Mouse (Mus musculus): ENCODE data around the gene Pum1.

Pum1 gene

GRCm38 (mm10) chr4:130787530-130787929, 124.4 kb downstream of the Pum1 start:
- ChIA-PET POLR2A (no interaction called here), CTCF (interaction anchor here in 3 of 4 experiments (0.6 to 3.5 kb wide), 5 partner anchors 91 to 134 kb away, joined by 3 to 22 read pairs (median 10); no protein-coding TSS in a partner anchor)

DNA sequence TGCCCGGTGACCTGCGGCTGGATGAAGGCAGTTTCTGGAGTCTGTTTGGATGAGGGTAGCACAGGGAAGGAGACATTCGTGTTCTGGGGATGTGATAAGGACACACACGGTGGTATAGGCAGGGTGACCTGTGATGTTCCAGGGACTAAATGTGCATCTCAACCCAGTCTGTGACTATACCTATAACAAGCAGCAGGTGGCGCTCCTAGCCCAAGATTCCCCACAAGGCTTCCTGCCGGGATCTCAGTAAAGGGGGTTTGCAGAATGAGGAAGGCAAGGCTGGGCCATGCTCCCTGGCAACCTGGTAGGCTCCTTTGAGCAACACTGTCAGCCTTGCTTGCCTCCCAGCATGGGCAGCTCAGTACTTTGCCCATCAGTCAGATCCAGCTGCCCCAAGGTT, 127.1 kb downstream of the Pum1 start:
- POLR2A ChIA-PET, result interaction anchor here (0.6 to 2.7 kb wide), 22 partner anchors 9 to 461 kb away, joined by 3 to 15 read pairs (median 4); no protein-coding TSS in a partner anchor
- CTCF ChIA-PET, result interaction anchor here (0.6 to 4.6 kb wide), 22 partner anchors 9 to 904 kb away, joined by 3 to 55 read pairs (median 4); no protein-coding TSS in a partner anchor

DNA sequence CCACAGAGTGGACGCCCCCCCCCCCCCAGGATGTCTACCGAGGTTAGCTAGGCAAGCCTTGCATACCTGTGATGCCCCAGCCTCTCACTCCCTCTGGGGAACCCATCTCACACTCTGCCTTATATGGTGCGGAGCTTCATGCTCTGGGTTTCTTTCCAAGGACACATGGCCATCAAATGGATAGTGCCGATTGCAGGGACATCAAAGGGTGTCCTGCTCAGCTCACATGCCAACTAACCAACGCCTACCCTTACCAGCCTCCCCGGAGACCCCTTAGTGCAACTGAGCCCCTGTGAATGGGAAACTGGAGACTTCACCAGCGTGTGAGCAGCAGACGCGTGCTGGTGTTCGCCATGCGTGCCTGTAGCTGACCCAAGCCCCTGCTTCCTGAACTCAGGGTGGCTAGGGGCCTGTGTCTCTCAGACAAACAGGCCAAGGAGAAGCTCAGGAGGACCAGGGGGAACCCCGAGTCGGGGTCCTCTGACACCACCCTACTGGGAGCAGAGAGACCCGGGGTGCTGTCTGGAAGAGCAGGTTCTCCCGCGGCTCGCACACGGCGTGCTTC, 128.8 kb downstream of the Pum1 start:
- POLR2A ChIA-PET, result interaction anchor here (0.6 to 2.7 kb wide), 29 partner anchors 8 to 271 kb away, joined by 3 to 15 read pairs (median 4); no protein-coding TSS in a partner anchor
- CTCF ChIA-PET, result interaction anchor here (0.6 to 4.6 kb wide), 29 partner anchors 7 to 742 kb away, joined by 3 to 55 read pairs (median 6); no protein-coding TSS in a partner anchor

- ChIA-PET POLR2A (interaction anchor here in 3 of 4 experiments (0.5 to 2.7 kb wide), 19 partner anchors 9 to 1053 kb away, joined by 3 to 15 read pairs (median 4); no protein-coding TSS in a partner anchor), CTCF (interaction anchor here (0.6 to 4.6 kb wide), 14 partner anchors 19 to 105 kb away, joined by 3 to 55 read pairs (median 8); no protein-coding TSS in a partner anchor)
These were observed 129.5 kb downstream of the Pum1 start, which contains the start of gene Sdc3 for GRCm38 (mm10) chr4:130792376-130793179. Sdc3 (plus strand) TSS chr4:130792537.

DNA sequence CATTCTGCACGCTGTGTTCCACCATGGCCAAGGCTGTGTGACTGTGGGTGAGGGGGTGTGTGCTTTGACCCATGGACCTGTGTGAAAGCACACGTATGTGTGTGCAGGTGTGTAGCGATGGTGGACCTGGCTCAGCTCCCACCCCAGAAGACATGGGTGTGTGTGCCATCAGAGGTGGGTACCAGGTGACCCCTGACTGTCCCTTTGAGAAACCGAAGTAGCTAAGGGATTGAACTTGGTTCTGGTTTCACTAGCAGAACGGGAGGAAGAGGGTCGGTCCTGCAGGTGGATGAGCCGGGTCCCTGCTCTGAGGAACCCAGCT, 130.0 kb downstream of the Pum1 start:
- CTCF ChIA-PET, result interaction anchor here in 2 of 4 experiments (0.8 to 4.6 kb wide), 4 partner anchors 68 to 99 kb away, joined by 3 to 44 read pairs (median 4); no protein-coding TSS in a partner anchor

DNA sequence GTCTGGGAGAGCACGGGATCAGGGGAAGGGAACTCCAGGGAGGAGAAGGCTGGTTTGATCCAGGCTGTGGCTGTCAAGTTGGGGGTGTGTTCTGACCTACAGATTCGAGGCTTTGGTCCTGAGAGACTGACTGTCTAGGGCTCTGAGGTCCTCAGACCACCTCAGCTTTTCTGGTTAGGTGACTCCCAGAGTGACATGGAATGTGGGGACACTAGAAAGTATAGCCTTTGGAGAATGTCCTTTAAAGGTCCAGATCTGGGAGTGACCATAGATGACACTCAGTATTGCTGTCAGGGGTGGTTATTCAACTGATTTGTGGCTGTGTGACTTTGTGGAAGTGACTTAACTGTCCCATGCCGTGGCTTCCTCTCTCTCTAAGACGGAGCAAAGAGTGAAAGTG, 131.7 kb downstream of the Pum1 start:
- ChIA-PET CTCF (interaction anchor here in 1 of 4 experiments (0.7 to 1.9 kb wide), 3 partner anchors 65 to 83 kb away, joined by 3 to 6 read pairs (median 3); no protein-coding TSS in a partner anchor), POLR2A (interaction anchor here in 2 of 4 experiments (1.0 to 1.5 kb wide), 5 partner anchors 10 to 143 kb away, joined by 3 to 5 read pairs (median 4); no protein-coding TSS in a partner anchor)

More for the DNA sequence above, 130.0 kb downstream of the Pum1 start:
- POLR2A ChIA-PET, result interaction anchor here in 2 of 4 experiments (0.7 to 1.4 kb wide), 5 partner anchors 10 to 89 kb away, joined by 3 to 5 read pairs (median 4); no protein-coding TSS in a partner anchor

- POLR2A ChIA-PET, result interaction anchor here in 3 of 4 experiments (0.5 to 1.2 kb wide), 5 partner anchors 20 to 532 kb away, joined by 3 to 4 read pairs (median 3); no protein-coding TSS in a partner anchor
- CTCF ChIA-PET, result interaction anchor here in 2 of 4 experiments (0.6 to 1.3 kb wide), 4 partner anchors 11 to 151 kb away, joined by 3 to 4 read pairs (median 3); no protein-coding TSS in a partner anchor
These were observed 132.8 kb downstream of the Pum1 start for GRCm38 (mm10) chr4:130795970-130796369.

GRCm38 (mm10) chr4:130797201-130798051, 134.3 kb downstream of the Pum1 start:
- POLR2A ChIA-PET, result interaction anchor here in 2 of 4 experiments (0.6 to 1.2 kb wide), 5 partner anchors 9 to 664 kb away, joined by 3 to 4 read pairs (median 3); no protein-coding TSS in a partner anchor
- CTCF ChIA-PET, result interaction anchor here in 3 of 4 experiments (0.6 to 1.5 kb wide), 5 partner anchors 61 to 719 kb away, joined by 3 to 7 read pairs (median 3); no protein-coding TSS in a partner anchor

DNA sequence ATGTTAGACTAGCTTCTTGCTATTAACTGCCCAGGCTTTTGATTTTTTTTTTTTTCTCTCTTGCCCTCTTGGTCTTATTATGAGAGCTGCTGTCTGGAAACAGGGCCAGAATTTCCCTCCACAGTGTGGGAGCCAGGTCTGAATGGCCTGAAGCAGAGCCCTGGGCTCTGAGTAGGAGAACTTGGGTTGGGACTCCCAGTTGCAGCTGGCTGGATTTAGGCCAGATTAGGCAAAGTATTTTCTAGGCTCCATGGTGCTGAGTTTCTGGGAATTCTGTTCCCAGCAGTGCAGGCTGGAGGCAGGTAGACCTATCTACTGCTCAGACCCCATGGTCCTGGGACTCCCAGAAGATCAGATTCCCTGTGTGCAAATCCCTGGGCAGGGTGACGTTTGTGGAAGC, 135.3 kb downstream of the Pum1 start:
- CTCF ChIA-PET, result interaction anchor here in 2 of 4 experiments (0.6 to 1.5 kb wide), 5 partner anchors 10 to 94 kb away, joined by 3 to 4 read pairs (median 3); no protein-coding TSS in a partner anchor

GRCm38 (mm10) chr4:130799118-130799517, 136.0 kb downstream of the Pum1 start:
- CTCF ChIA-PET, result interaction anchor here in 2 of 4 experiments (0.6 to 1.5 kb wide), 4 partner anchors 8 to 93 kb away, joined by 3 to 4 read pairs (median 3); no protein-coding TSS in a partner anchor
- POLR2A ChIA-PET, result interaction anchor here in 2 of 4 experiments (0.6 to 1.0 kb wide), 2 partner anchors 9 to 25 kb away, joined by 3 read pairs; no protein-coding TSS in a partner anchor

More for the DNA sequence above, 135.3 kb downstream of the Pum1 start:
- POLR2A ChIA-PET, result interaction anchor here in 1 of 4 experiments (1.0 kb wide), 1 partner anchor 26 kb away, joined by 3 read pairs; no protein-coding TSS in a partner anchor

GRCm38 (mm10) chr4:130799582-130799981, 136.5 kb downstream of the Pum1 start:
- POLR2A ChIA-PET, result interaction anchor here in 1 of 4 experiments (0.6 kb wide), 1 partner anchor 9 kb away, joined by 3 read pairs; no protein-coding TSS in a partner anchor
- CTCF ChIA-PET, result interaction anchor here in 2 of 4 experiments (0.8 to 1.9 kb wide), 2 partner anchors 9 kb away, joined by 3 to 4 read pairs; no protein-coding TSS in a partner anchor

GRCm38 (mm10) chr4:130800147-130800546, 137.0 kb downstream of the Pum1 start:
- CTCF ChIA-PET, result interaction anchor here in 1 of 4 experiments (1.9 kb wide), 1 partner anchor 10 kb away, joined by 4 read pairs; no protein-coding TSS in a partner anchor
- POLR2A ChIA-PET, result interaction anchor here in 1 of 4 experiments (0.8 kb wide), 1 partner anchor 79 kb away, joined by 3 read pairs; no protein-coding TSS in a partner anchor

GRCm38 (mm10) chr4:130801198-130801597, 138.1 kb downstream of the Pum1 start:
- ChIA-PET CTCF (interaction anchor here in 2 of 4 experiments (1.4 to 1.9 kb wide), 3 partner anchors 11 to 77 kb away, joined by 3 to 4 read pairs (median 4); no protein-coding TSS in a partner anchor), POLR2A (interaction anchor here in 3 of 4 experiments (0.7 to 1.7 kb wide), 8 partner anchors 10 to 186 kb away, joined by 3 to 6 read pairs (median 4); no protein-coding TSS in a partner anchor)

DNA sequence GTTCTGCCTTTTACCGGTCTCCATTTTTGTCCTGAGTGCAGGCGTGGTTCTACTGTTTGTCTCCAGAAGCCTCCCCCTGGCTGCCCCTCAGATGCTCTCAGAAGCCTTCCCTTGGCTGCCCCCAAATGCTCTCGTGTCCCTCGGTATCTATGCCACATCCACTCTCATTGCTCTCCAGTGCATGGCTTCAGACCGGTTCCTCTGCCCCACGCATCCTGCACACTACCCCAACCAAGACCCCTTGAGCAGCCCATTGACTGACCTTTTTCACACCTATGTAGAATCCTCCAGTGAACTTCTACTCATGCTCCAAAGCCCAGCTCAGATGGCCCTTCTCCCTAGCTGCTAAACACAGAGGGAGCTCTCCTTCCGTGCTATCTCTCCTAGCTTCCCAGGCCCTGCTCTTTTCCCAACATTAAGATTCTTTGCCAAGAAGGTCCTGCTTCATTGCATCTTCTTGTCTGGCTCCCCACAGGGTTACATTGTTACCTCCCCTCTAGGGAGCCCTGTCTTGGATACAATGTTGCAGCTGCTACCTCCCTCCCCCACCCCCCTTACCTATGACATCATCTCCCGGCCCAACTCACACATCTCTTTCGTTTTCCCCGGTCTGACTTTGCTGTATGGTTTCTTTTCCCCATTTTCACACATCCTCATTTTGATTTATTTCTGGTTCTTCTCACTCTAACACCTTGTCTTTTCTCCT, 138.7 kb downstream of the Pum1 start:
- POLR2A ChIA-PET, result interaction anchor here in 3 of 4 experiments (0.5 to 1.7 kb wide), 9 partner anchors 10 to 276 kb away, joined by 3 to 6 read pairs (median 4); no protein-coding TSS in a partner anchor

DNA sequence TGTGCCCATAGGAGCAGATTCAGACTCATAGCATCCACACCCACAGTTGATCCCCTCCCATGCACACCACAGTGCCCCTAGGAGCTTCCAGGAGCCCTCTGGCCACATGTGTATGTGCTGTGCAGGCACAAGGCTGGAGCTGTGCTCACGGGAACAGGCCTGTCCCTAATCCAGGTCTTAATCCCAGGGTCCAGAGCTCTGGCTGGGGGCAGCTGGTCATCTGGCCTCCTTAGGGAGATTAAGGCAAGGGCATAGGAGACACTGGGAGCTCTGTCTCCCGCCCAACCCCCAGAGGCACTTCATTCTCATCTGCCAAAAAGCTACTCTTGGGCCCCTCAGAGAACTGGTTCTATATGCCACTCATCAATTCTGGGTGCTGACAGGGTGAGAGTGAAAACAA, 140.5 kb downstream of the Pum1 start:
- POLR2A ChIA-PET, result interaction anchor here in 2 of 4 experiments (0.6 to 1.8 kb wide), 5 partner anchors 8 to 744 kb away, joined by 3 to 4 read pairs (median 3); no protein-coding TSS in a partner anchor
- CTCF ChIA-PET, result interaction anchor here in 2 of 4 experiments (0.5 to 1.0 kb wide), 3 partner anchors 64 to 1693 kb away, joined by 3 to 6 read pairs (median 4); no protein-coding TSS in a partner anchor

More for the DNA sequence above, 138.7 kb downstream of the Pum1 start:
- CTCF ChIA-PET, result interaction anchor here (0.6 to 1.7 kb wide), 5 partner anchors 10 to 111 kb away, joined by 3 to 5 read pairs (median 4); no protein-coding TSS in a partner anchor

DNA sequence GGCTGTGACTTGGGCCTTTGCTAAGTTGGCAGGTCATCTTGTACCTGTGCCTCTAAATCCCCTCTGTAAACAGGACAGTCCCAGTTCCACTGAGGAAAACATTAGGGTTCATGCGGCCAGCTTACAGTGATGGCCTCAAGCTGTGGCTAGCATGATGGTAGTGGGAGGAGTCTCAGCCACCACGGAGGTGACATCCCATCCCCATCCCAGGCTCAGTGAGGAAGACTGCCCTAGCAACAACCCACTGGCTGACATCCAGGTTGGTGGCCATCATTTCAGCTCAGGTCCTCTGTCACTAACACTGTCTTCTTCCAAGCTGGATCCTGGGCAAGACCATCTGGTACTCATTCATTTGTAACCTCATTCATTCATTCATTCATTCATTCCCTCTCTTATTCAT, 141.2 kb downstream of the Pum1 start:
- POLR2A ChIA-PET, result interaction anchor here in 2 of 4 experiments (0.6 to 1.2 kb wide), 3 partner anchors 8 to 25 kb away, joined by 3 to 4 read pairs (median 4); no protein-coding TSS in a partner anchor
- CTCF ChIA-PET, result interaction anchor here in 2 of 4 experiments (0.5 to 0.6 kb wide), 2 partner anchors 276 to 926 kb away, joined by 3 read pairs; no protein-coding TSS in a partner anchor

All from embryonic stem cell, embryonic (primary cell).